Mouse (Mus musculus): Measurements from ENCODE around the gene Tpcn2. TPM values are rescaled to one million over a fixed set of nuclear protein-coding genes. Genes with fewer than 3 reads are reported as not detected.
A peak's percentile ranks its signal among the peaks of the same experiment; 100 is the strongest.

Gene Tpcn2
- total and polyA plus RNA-seq, 3 experiments = 3.7 to 7.3 (median 7.2) TPM

- no peaks in the 10 kb centered on the region for H3K79me2 ChIP-seq (replicated peaks; ENCODE audit: control insufficient read depth, extremely low read depth, insufficient read depth, poor library complexity, severe bottlenecking)
- peak; percentile 53 for DNase-seq (ENCODE audit: extremely low read depth)
- no peak overlapping the region for H3K27ac ChIP-seq (ENCODE audit: insufficient read depth, low read depth)
- no peaks in the 10 kb centered on the region for H3K4me1 ChIP-seq (ENCODE audit: control insufficient read depth in 1 of 2, insufficient read depth in 2 of 2)
- no peaks in the 10 kb centered on the region for H3K36me3 ChIP-seq (replicated peaks in 1 of 2; ENCODE audit: control insufficient read depth in 1 of 2, insufficient read depth in 1 of 2, low read length in 1 of 2)
- no peak overlapping the region for H3K9ac ChIP-seq (ENCODE audit: insufficient read depth, low read depth)
- peaks cover 32% of the 10 kb centered on the region for H3K27me3 ChIP-seq (replicated peaks)
- dilution Hi-C loops (cut with MboI; ENCODE audit: extremely low pct_ligation_motif_present, extremely low pct_unique_long_range_greater_than_20kb, low sequenced_read_pairs) (no loop called here), in situ Hi-C loops (cut with MboI; ENCODE audit: low pct_ligation_motif_present, low pct_unique_long_range_greater_than_20kb, low sequenced_read_pairs) (loop anchor here (5.0 kb wide), 1 partner anchor 306 kb away; the partner anchor contains the start of gene Ccnd1)
- no peak overlapping the region for H3K4me3 ChIP-seq (replicated peaks in 1 of 3; ENCODE audit: low read depth in 2 of 3, low read length in 2 of 3, poor library complexity in 1 of 3)
- H3K4me2 ChIP-seq (ENCODE audit: insufficient read depth, low read depth, poor library complexity, severe bottlenecking) = no peak overlapping the region
- TF ChIP-seq USF2 (conservative IDR thresholded peaks at IDR 0.05; ENCODE audit: low read depth, low read length) (no peak), POLR2A (IDR thresholded peaks at IDR 0.05; ENCODE audit: low read depth, low read length) (no peak), ELF1 (IDR thresholded peaks at IDR 0.05; ENCODE audit: low read depth, low read length) (no peak), NRF1 (IDR thresholded peaks at IDR 0.05; ENCODE audit: low read depth, low read length) (no peak), TCF12 (IDR thresholded peaks at IDR 0.05; ENCODE audit: low read depth, low read length) (no peak), ZNF384 (IDR thresholded peaks at IDR 0.05; ENCODE audit: low read depth, low read length) (no peak), KAT2A (IDR thresholded peaks at IDR 0.05; ENCODE audit: insufficient replicate concordance, low read length) (no peak), ETS1 (conservative IDR thresholded peaks at IDR 0.05; ENCODE audit: low read depth, low read length) (no peak), ZMIZ1 (IDR thresholded peaks at IDR 0.05; ENCODE audit: low read depth, low read length) (no peak), CTCF (conservative IDR thresholded peaks at IDR 0.05 in 1 of 2, IDR thresholded peaks at IDR 0.05 in 1 of 2; ENCODE audit: low read depth in 2 of 2, low read length in 2 of 2) (peak; percentile 91 to 99), E2F4 (IDR thresholded peaks at IDR 0.05; ENCODE audit: insufficient replicate concordance, low read depth, low read length) (no peak), RAD21 (IDR thresholded peaks at IDR 0.05; ENCODE audit: low read depth, low read length) (peak; percentile 94), SIN3A (IDR thresholded peaks at IDR 0.05; ENCODE audit: low read length) (no peak), MEF2A (IDR thresholded peaks at IDR 0.05; ENCODE audit: borderline replicate concordance, low read depth, low read length) (no peak), IRF4 (IDR thresholded peaks at IDR 0.05; ENCODE audit: low read depth, low read length) (peak; percentile 28; the same call in 1 of the 2 replicates), NELFE (IDR thresholded peaks at IDR 0.05; ENCODE audit: low read depth, low read length) (peak; percentile 45; the same call in 1 of the 2 replicates), RCOR1 (conservative IDR thresholded peaks at IDR 0.05; ENCODE audit: low read depth, low read length) (no peak), MXI1 (IDR thresholded peaks at IDR 0.05; ENCODE audit: low read depth, low read length) (no peak), CHD1 (IDR thresholded peaks at IDR 0.05; ENCODE audit: low read depth, low read length) (no peak), HCFC1 (IDR thresholded peaks at IDR 0.05; ENCODE audit: low read depth, low read length) (no peak), ZKSCAN1 (IDR thresholded peaks at IDR 0.05; ENCODE audit: borderline replicate concordance, low read depth, low read length) (no peak), PAX5 (IDR thresholded peaks at IDR 0.05; ENCODE audit: low read length) (no peak), GABPA (IDR thresholded peaks at IDR 0.05; ENCODE audit: insufficient replicate concordance, low read depth, low read length) (no peak), MYC (IDR thresholded peaks at IDR 0.05; ENCODE audit: low read depth, low read length) (no peak), MAX (IDR thresholded peaks at IDR 0.05; ENCODE audit: low read length) (no peak), ZC3H11A (IDR thresholded peaks at IDR 0.05; ENCODE audit: low read depth, low read length) (peak; percentile 77), UBTF (IDR thresholded peaks at IDR 0.05; ENCODE audit: low read depth, low read length) (no peak), JUN (IDR thresholded peaks at IDR 0.05; ENCODE audit: insufficient read depth, low read depth, low read length) (no peak), USF1 (IDR thresholded peaks at IDR 0.05; ENCODE audit: low read depth, low read length) (no peak), MAZ (IDR thresholded peaks at IDR 0.05; ENCODE audit: low read depth, low read length) (no peak), SMC3 (IDR thresholded peaks at IDR 0.05; ENCODE audit: low read depth, low read length) (peak; percentile 95), EP300 (IDR thresholded peaks at IDR 0.05; ENCODE audit: low read length) (no peak), BHLHE40 (IDR thresholded peaks at IDR 0.05; ENCODE audit: low read depth, low read length) (no peak), TBP (conservative IDR thresholded peaks at IDR 0.05; ENCODE audit: low read depth, low read length) (no peak), POLR2AphosphoS2 (IDR thresholded peaks at IDR 0.05; ENCODE audit: low read depth, low read length) (no peak), JUND (conservative IDR thresholded peaks at IDR 0.05; ENCODE audit: low read depth, low read length) (no peak), MAFK (IDR thresholded peaks at IDR 0.05; ENCODE audit: insufficient replicate concordance, low read length) (no peak), CHD2 (IDR thresholded peaks at IDR 0.05; ENCODE audit: low read length) (no peak)
- peaks cover 4% of the 10 kb centered on the region for H3K9me3 ChIP-seq (replicated peaks; ENCODE audit: low read length)
These were observed 40.7 kb downstream of the Tpcn2 start for GRCm38 (mm10) chr7:145242851-145243712.

Data from CH12.LX (cell line).